Mouse (Mus musculus): ENCODE measurements at regions not wholly inside any gene's neighbourhood (a gene's known extent, or its start where the extent isn't known, plus 50 kb on each side); places are given as distances from the start of the nearest gene placed in this dataset.

GRCm38 (mm10) chr5:74870615-74871014 is 167.9 kb upstream of the Lnx1 start:
- Histone ChIP-seq H3K4me1 (ENCODE audit: control insufficient read depth in 2 of 2, insufficient read depth in 2 of 2, low read length in 2 of 2, poor library complexity in 1 of 2) (0 out of 4 replicates have a peak, but pooled peaks cover 0 to 2% of the 10 kb centered on the region in 2 experiments), H3K9ac (ENCODE audit: insufficient read depth, low read depth, low read length, poor library complexity, severe bottlenecking) (no peak overlapping the region), H3K9me3 (ENCODE audit: control insufficient read depth, insufficient read depth, low read depth, low read length) (no peaks in the 10 kb centered on the region), H3K36me3 (ENCODE audit: control insufficient read depth, insufficient read depth, low read length, poor library complexity, severe bottlenecking) (no peaks in the 10 kb centered on the region), H3K4me3 (ENCODE audit: insufficient read depth in 1 of 2, low read depth in 1 of 2, low read length in 2 of 2, poor library complexity in 1 of 2, severe bottlenecking in 1 of 2) (no peak overlapping the region), H3K27ac (ENCODE audit: insufficient read depth, low read depth, low read length, poor library complexity, severe bottlenecking) (no peak overlapping the region)
- TF ChIP-seq CHD2 (IDR thresholded peaks at IDR 0.05; ENCODE audit: low read depth, low read length): no peak
- no peak for DNase-seq (ENCODE audit: low read depth, low spot score)
- in situ Hi-C loops (cut with MboI; ENCODE audit: low sequenced_read_pairs in 2 of 2, unreplicated experiment in 2 of 2): no loop called here

GRCm38 (mm10) chr5:74867113-74867785 is 164.5 kb upstream of the Lnx1 start:
- Histone ChIP-seq H3K4me3 (ENCODE audit: insufficient read depth in 1 of 2, low read depth in 1 of 2, low read length in 2 of 2, poor library complexity in 1 of 2, severe bottlenecking in 1 of 2) (no peak overlapping the region), H3K4me1 (ENCODE audit: control insufficient read depth in 2 of 2, insufficient read depth in 2 of 2, low read length in 2 of 2, poor library complexity in 1 of 2) (peaks cover 0 to 2% of the 10 kb centered on the region in 2 experiments; a peak in 1 of 4 replicates), H3K9me3 (ENCODE audit: control insufficient read depth, insufficient read depth, low read depth, low read length) (no peaks in the 10 kb centered on the region), H3K9ac (ENCODE audit: insufficient read depth, low read depth, low read length, poor library complexity, severe bottlenecking) (no peak overlapping the region), H3K36me3 (ENCODE audit: control insufficient read depth, insufficient read depth, low read length, poor library complexity, severe bottlenecking) (no peaks in the 10 kb centered on the region), H3K27ac (ENCODE audit: insufficient read depth, low read depth, low read length, poor library complexity, severe bottlenecking) (no peak overlapping the region)
- no peak for TF ChIP-seq ZNF384 (IDR thresholded peaks at IDR 0.05; ENCODE audit: low read depth, low read length)
- DNase-seq (ENCODE audit: low read depth, low spot score): no peak
- in situ Hi-C loops (cut with MboI; ENCODE audit: low sequenced_read_pairs in 2 of 2, unreplicated experiment in 2 of 2): no loop called here

- no peak overlapping the region for H3K4me3 ChIP-seq (ENCODE audit: insufficient read depth in 1 of 2, low read depth in 1 of 2, low read length in 2 of 2, poor library complexity in 1 of 2, severe bottlenecking in 1 of 2)
- no peak overlapping the region for H3K9ac ChIP-seq (ENCODE audit: insufficient read depth, low read depth, low read length, poor library complexity, severe bottlenecking)
- H3K27ac ChIP-seq (ENCODE audit: insufficient read depth, low read depth, low read length, poor library complexity, severe bottlenecking): no peak overlapping the region
- TF ChIP-seq MAFK (IDR thresholded peaks at IDR 0.05; ENCODE audit: insufficient read depth, low read depth, low read length) (no peak), CHD2 (IDR thresholded peaks at IDR 0.05; ENCODE audit: low read depth, low read length) (no peak), ZC3H11A (IDR thresholded peaks at IDR 0.05; ENCODE audit: borderline replicate concordance, low read depth, low read length) (no peak), ZNF384 (IDR thresholded peaks at IDR 0.05; ENCODE audit: low read depth, low read length) (no peak), HCFC1 (IDR thresholded peaks at IDR 0.05; ENCODE audit: borderline replicate concordance, insufficient read depth, low read length) (no peak)
- H3K9me3 ChIP-seq (ENCODE audit: control insufficient read depth, insufficient read depth, low read depth, low read length): no peaks in the 10 kb centered on the region
- no peak for DNase-seq (ENCODE audit: low read depth, low spot score)
- H3K4me1 ChIP-seq (ENCODE audit: control insufficient read depth in 2 of 2, insufficient read depth in 2 of 2, low read length in 2 of 2, poor library complexity in 1 of 2): peaks cover 0 to 2% of the 10 kb centered on the region in 2 experiments; a peak in 1 of 4 replicates
- H3K36me3 ChIP-seq (ENCODE audit: control insufficient read depth, insufficient read depth, low read length, poor library complexity, severe bottlenecking): no peaks in the 10 kb centered on the region
- in situ Hi-C loops (cut with MboI; ENCODE audit: low sequenced_read_pairs in 2 of 2, unreplicated experiment in 2 of 2): no loop called here
These were observed 164.0 kb upstream of the Lnx1 start for GRCm38 (mm10) chr5:74866697-74867096.

- no peak overlapping the region for H3K27ac ChIP-seq (ENCODE audit: insufficient read depth, low read depth, low read length, poor library complexity, severe bottlenecking)
- H3K4me3 ChIP-seq (ENCODE audit: insufficient read depth in 1 of 2, low read depth in 1 of 2, low read length in 2 of 2, poor library complexity in 1 of 2, severe bottlenecking in 1 of 2): no peak overlapping the region
- DNase-seq (ENCODE audit: low read depth, low spot score): no peak
- no peaks in the 10 kb centered on the region for H3K36me3 ChIP-seq (ENCODE audit: control insufficient read depth, insufficient read depth, low read length, poor library complexity, severe bottlenecking)
- H3K4me1 ChIP-seq (ENCODE audit: control insufficient read depth in 2 of 2, insufficient read depth in 2 of 2, low read length in 2 of 2, poor library complexity in 1 of 2): peaks cover 0 to 2% of the 10 kb centered on the region in 2 experiments; a peak in 2 of 4 replicates
- no peak overlapping the region for H3K9ac ChIP-seq (ENCODE audit: insufficient read depth, low read depth, low read length, poor library complexity, severe bottlenecking)
- TF ChIP-seq HCFC1 (IDR thresholded peaks at IDR 0.05; ENCODE audit: borderline replicate concordance, insufficient read depth, low read length) (no peak), CHD2 (IDR thresholded peaks at IDR 0.05; ENCODE audit: low read depth, low read length) (no peak), ZC3H11A (IDR thresholded peaks at IDR 0.05; ENCODE audit: borderline replicate concordance, low read depth, low read length) (no peak), MAFK (IDR thresholded peaks at IDR 0.05; ENCODE audit: insufficient read depth, low read depth, low read length) (no peak), ZNF384 (IDR thresholded peaks at IDR 0.05; ENCODE audit: low read depth, low read length) (no peak)
- in situ Hi-C loops (cut with MboI; ENCODE audit: low sequenced_read_pairs in 2 of 2, unreplicated experiment in 2 of 2): no loop called here
- H3K9me3 ChIP-seq (ENCODE audit: control insufficient read depth, insufficient read depth, low read depth, low read length): no peaks in the 10 kb centered on the region
These were observed 162.7 kb upstream of the Lnx1 start for GRCm38 (mm10) chr5:74865446-74865845.

- in situ Hi-C loops (cut with MboI; ENCODE audit: low sequenced_read_pairs in 2 of 2, unreplicated experiment in 2 of 2): no loop called here
- no peak overlapping the region for H3K9ac ChIP-seq (ENCODE audit: insufficient read depth, low read depth, low read length, poor library complexity, severe bottlenecking)
- H3K4me3 ChIP-seq (ENCODE audit: insufficient read depth in 1 of 2, low read depth in 1 of 2, low read length in 2 of 2, poor library complexity in 1 of 2, severe bottlenecking in 1 of 2): no peak overlapping the region
- peak; percentile 30 for DNase-seq (ENCODE audit: low read depth, low spot score)
- no peak overlapping the region for H3K27ac ChIP-seq (ENCODE audit: insufficient read depth, low read depth, low read length, poor library complexity, severe bottlenecking)
- H3K4me1 ChIP-seq (ENCODE audit: control insufficient read depth in 2 of 2, insufficient read depth in 2 of 2, low read length in 2 of 2, poor library complexity in 1 of 2): peaks cover 0 to 2% of the 10 kb centered on the region in 2 experiments; a peak in 2 of 4 replicates
- TF ChIP-seq HCFC1 (IDR thresholded peaks at IDR 0.05; ENCODE audit: borderline replicate concordance, insufficient read depth, low read length) (no peak), ZC3H11A (IDR thresholded peaks at IDR 0.05; ENCODE audit: borderline replicate concordance, low read depth, low read length) (no peak), MAFK (IDR thresholded peaks at IDR 0.05; ENCODE audit: insufficient read depth, low read depth, low read length) (no peak), ZNF384 (IDR thresholded peaks at IDR 0.05; ENCODE audit: low read depth, low read length) (no peak), CHD2 (IDR thresholded peaks at IDR 0.05; ENCODE audit: low read depth, low read length) (no peak)
- H3K9me3 ChIP-seq (ENCODE audit: control insufficient read depth, insufficient read depth, low read depth, low read length): no peaks in the 10 kb centered on the region
- no peaks in the 10 kb centered on the region for H3K36me3 ChIP-seq (ENCODE audit: control insufficient read depth, insufficient read depth, low read length, poor library complexity, severe bottlenecking)
These were observed 161.9 kb upstream of the Lnx1 start for GRCm38 (mm10) chr5:74864540-74865157.
